Mouse (Mus musculus): ENCODE results near the gene Cebpe.

- TF ChIP-seq GATA1 (IDR thresholded peaks at IDR 0.05; ENCODE audit: borderline replicate concordance, low read length) (no peak), FLI1 (IDR thresholded peaks at IDR 0.05; ENCODE audit: low read length) (no peak)
These were observed 18.3 kb upstream of the Cebpe start for GRCm38 (mm10) chr14:54730305-54730704.

All from megakaryocyte, embryonic 14.5 days (primary cell).